Mouse (Mus musculus) heart, embryonic 16.5 days (tissue): ENCODE results near the gene Prl3c1. TPM values are rescaled to one million over a fixed set of nuclear protein-coding genes. Genes with fewer than 3 reads are reported as not detected.
"Not testable (repeated sequence)": the region's sequence is repeated elsewhere in the genome, so short reads cannot be mapped to it uniquely, and the experiment has no call there.

Experiments
- ATAC-seq: fragments of 200-750 bp; cut with Nextera tagmentation; replicated peaks from 2 replicates; pipeline ENCODE4 v1.8.0; 2017; ENCODE audit warnings: moderate number of reproducible peaks; ENCODE audit not compliant: insufficient read depth, low FRiP score; ENCODE audit errors: extremely low read depth
- H3K27ac ChIP-seq: fragments of 300-500 bp; sonication (generic); 2 replicates; pipeline ENCODE4 v1.5.1; 2014; ENCODE audit warnings: mild to moderate bottlenecking, low read length, control low read depth, moderate library complexity
- H3K27me3 ChIP-seq: fragments of 300-500 bp; sonication (generic); 2 replicates; pipeline ENCODE4 v1.6.1; 2014; ENCODE audit warnings: low read length, mixed read lengths; ENCODE audit not compliant: control insufficient read depth, insufficient read depth
- H3K36me3 ChIP-seq: fragments of 300-500 bp; sonication (generic); 2 replicates; pipeline ENCODE4 v1.6.1; 2014; ENCODE audit not compliant: control insufficient read depth, insufficient read depth
- H3K4me1 ChIP-seq: fragments of 300-500 bp; sonication (generic); 2 replicates; pipeline ENCODE4 v1.6.1; 2014; ENCODE audit warnings: low read length, mixed read lengths; ENCODE audit not compliant: control insufficient read depth, insufficient read depth
- H3K4me2 ChIP-seq: fragments of 300-500 bp; sonication (generic); 2 replicates; pipeline ENCODE4 v1.6.1; 2014; ENCODE audit warnings: low read depth, mild to moderate bottlenecking, control low read depth, low read length
- H3K4me3 ChIP-seq: fragments of 300-500 bp; sonication (generic); 2 replicates; pipeline ENCODE4 v1.5.1; 2014; ENCODE audit warnings: mild to moderate bottlenecking, control low read depth, low read length
- H3K9ac ChIP-seq: fragments of 300-500 bp; sonication (generic); 2 replicates; pipeline ENCODE4 v1.6.1; 2014; ENCODE audit warnings: low read length, control low read depth
- H3K9me3 ChIP-seq: fragments of 300-500 bp; sonication (generic); replicated peaks from 2 replicates; pipeline ENCODE4 v1.6.1; 2016; ENCODE audit warnings: low read length; ENCODE audit not compliant: control insufficient read depth
- WGBS: fragments of 180-500 bp; shearing (Covaris S2); extraction: QIAGEN DNeasy Blood & Tissue Kit; methylation state at CpG from one replicate; pipeline ENCODE4 v1.1.7; 2014; 5-methylcytosine and 5-hydroxymethylcytosine counted together
- polyA plus RNA-seq: library from polyadenylated mRNA; unstranded; fragments of >200 nt; fragmentation: Nextera tagmentation; extraction: Ambion mirVana; gene quantifications from 2 replicates; pipeline ENCODE4 v1.2.1, GENCODE M21; 2015

Gene Prl3c1
- polyA plus RNA-seq = not detected in 2 replicates

- WGBS = 56% methylated on average over 1 of the region's 1 CpGs
- no peak within 1 kb of the TSS for H3K4me2 ChIP-seq
- H3K36me3 ChIP-seq = no peaks in the 10 kb centered on the region
- H3K9me3 ChIP-seq = no peaks in the 10 kb centered on the region
- no peaks in the 10 kb centered on the region for H3K4me1 ChIP-seq
- H3K27ac ChIP-seq = no peak within 1 kb of the TSS
- ATAC-seq = no peak
- H3K9ac ChIP-seq = no peak within 1 kb of the TSS
- no peaks in the 10 kb centered on the region for H3K27me3 ChIP-seq
- H3K4me3 ChIP-seq = no peak within 1 kb of the TSS
Observed at GRCm38 (mm10) chr13:27196359-27196758, at the start of gene Prl3c1. TSS of gene Prl3c1 (plus strand) at chr13:27196659.

DNA sequence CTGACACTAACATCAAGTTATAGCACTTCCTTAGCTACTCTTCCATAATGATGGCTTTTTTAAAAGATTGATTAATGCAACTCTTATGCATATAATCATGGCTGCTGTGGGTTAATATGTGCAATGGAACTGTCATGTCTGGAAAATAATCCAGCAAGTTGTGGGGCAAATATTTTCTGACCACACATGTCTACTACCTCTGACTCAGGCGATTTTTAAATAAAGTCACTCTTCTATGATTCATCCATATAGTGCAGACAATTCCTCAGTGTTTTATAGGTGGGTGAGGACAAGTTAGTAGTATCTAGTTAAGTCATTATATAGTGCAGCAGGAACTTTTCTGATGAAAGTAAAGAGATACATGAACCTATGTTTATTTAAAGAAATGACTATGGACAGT, 48.2 kb upstream of the Prl3c1 start:
- no peaks in the 10 kb centered on the region for H3K36me3 ChIP-seq
- H3K27me3 ChIP-seq = no peaks in the 10 kb centered on the region
- H3K4me1 ChIP-seq = no peaks in the 10 kb centered on the region
- no peak overlapping the region for H3K4me2 ChIP-seq
- no peaks in the 10 kb centered on the region for H3K9me3 ChIP-seq
- WGBS = 58% methylated on average over 1 of the region's 1 CpGs
- no peak overlapping the region for H3K9ac ChIP-seq
- H3K27ac ChIP-seq = no peak overlapping the region
- no peak overlapping the region for H3K4me3 ChIP-seq
- no peak for ATAC-seq

DNA sequence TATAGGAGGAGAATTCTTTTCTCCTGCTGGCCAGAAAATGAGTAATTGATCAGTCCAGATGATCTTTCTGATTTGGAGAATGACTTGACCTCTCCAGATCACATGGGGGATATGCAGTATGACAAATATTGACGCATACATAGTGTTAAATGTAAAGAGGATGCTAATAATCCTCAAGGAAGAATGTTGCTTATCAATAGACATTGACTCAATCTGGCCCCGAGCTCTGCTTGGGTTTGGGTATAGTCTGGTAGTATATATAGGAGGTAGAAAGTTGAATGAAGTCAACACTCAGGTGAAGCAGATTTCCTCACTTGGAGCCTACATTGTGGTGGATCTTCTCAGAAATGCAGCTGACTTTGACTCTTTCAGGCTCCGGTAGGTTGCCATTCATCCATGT, 40.0 kb upstream of the Prl3c1 start, which contains the start of gene Prl3d3:
Prl3d3 (plus strand) TSS at position 301 of the 400 bp plus-strand sequence.
- H3K9me3 ChIP-seq, H3K27ac ChIP-seq, H3K9ac ChIP-seq, ATAC-seq, H3K4me2 ChIP-seq, H3K36me3 ChIP-seq, H3K27me3 ChIP-seq, H3K4me3 ChIP-seq, H3K4me1 ChIP-seq: not testable (repeated sequence)
- 64% methylated on average over 2 of the region's 3 CpGs for WGBS

- ATAC-seq = no peak
- no peaks in the 10 kb centered on the region for H3K27me3 ChIP-seq
- no peaks in the 10 kb centered on the region for H3K36me3 ChIP-seq
- no peak within 1 kb of the TSS for H3K27ac ChIP-seq
- H3K9me3 ChIP-seq = no peaks in the 10 kb centered on the region
- WGBS = 86% methylated on average over 1 of the region's 1 CpGs
- H3K4me3 ChIP-seq = no peak within 1 kb of the TSS
- no peak within 1 kb of the TSS for H3K4me2 ChIP-seq
- H3K4me1 ChIP-seq = no peaks in the 10 kb centered on the region
- H3K9ac ChIP-seq = no peak within 1 kb of the TSS
Observed at GRCm38 (mm10) chr13:27241547-27241946, 45.1 kb downstream of the Prl3c1 start, which contains the start of gene Prl3b1. TSS of gene Prl3b1 (plus strand) at chr13:27241847.

Other genes starting within 250 kb of the Prl3c1 start
- not detected in 2 replicates for gene Prl, start 139.1 kb upstream of the Prl3c1 start, polyA plus RNA-seq
- not detected in 2 replicates for gene Prl3d1, start 102.5 kb upstream of the Prl3c1 start, polyA plus RNA-seq
- not detected in 2 replicates for gene Prl3d2, start 75.0 kb upstream of the Prl3c1 start, polyA plus RNA-seq
- gene Prl3d3, start 39.9 kb upstream of the Prl3c1 start, polyA plus RNA-seq = not detected in 2 replicates
- not detected in 2 replicates for gene Prl3b1, start 45.2 kb downstream of the Prl3c1 start, polyA plus RNA-seq
- not detected in 2 replicates for gene Prl3a1, start 62.8 kb downstream of the Prl3c1 start, polyA plus RNA-seq
- gene Prl6a1, start 116.0 kb downstream of the Prl3c1 start, polyA plus RNA-seq = not detected in 2 replicates
- gene Prl8a2, start 149.0 kb downstream of the Prl3c1 start, polyA plus RNA-seq = not detected in 2 replicates
- gene Prl2b1, start 194.2 kb downstream of the Prl3c1 start, polyA plus RNA-seq = not detected in 2 replicates
- not detected in 2 replicates for gene Prl8a6, start 242.0 kb downstream of the Prl3c1 start, polyA plus RNA-seq